Mouse (Mus musculus) megakaryocyte, embryonic 14.5 days (primary cell): ENCODE results near the gene Gm10643.

Source experiments
- FLI1 ChIP-seq: IDR thresholded peaks from 2 replicates; pipeline ENCODE4 v1.6.1; 2012; ENCODE audit warnings: low read length, inconsistent platforms, mixed read lengths
- GATA1 ChIP-seq: IDR thresholded peaks from 3 replicates; pipeline ENCODE4 v1.6.1; 2012; ENCODE audit warnings: mixed read lengths, low read length, inconsistent platforms, borderline replicate concordance

- TF ChIP-seq GATA1: no peak
- no peak for TF ChIP-seq FLI1
Measured at GRCm38 (mm10) chr8:84023631-84024030, 41.3 kb downstream of the Gm10643 start.
